28 mouse cellular contexts compared by ENCODE assay signal in the genomic region with DNA sequence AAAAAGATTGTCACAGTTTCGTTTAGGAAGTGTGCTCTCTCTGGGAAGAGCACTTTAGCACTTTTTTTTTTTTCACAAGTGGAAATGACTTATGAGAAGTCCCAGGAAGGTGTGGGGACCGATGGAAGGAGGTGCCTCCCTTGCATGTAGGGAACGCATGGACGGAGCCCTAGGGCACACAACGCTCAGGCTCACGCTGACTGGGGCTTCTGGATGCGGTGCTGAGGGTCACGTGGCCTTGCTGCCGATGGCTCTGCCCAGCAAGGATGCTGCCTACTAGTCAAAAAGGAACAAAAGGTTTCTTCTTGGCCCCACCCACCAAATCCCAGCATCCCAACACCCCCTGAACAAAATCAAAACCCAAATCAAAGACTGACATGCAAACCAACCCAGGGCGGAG. TPM values are rescaled to one million over a fixed set of nuclear protein-coding genes. Genes with fewer than 3 reads are reported as not detected.
DNase-seq lines count a peak whose midpoint lies in the region; ATAC-seq and TF ChIP-seq lines count a peak whose summit lies in the region.
"Had no signal": no experiment of that assay in that cellular context is flagged by ENCODE, and none has a peak within 500 bp of the region (broad histone marks: within the 10 kb centered on the region; RNA-seq: fewer than 3 reads in every experiment).

No protein-coding gene starts in this region.

- DNase-seq in embryonic facial prominence, embryonic 10.5 days (ENCODE audit: low spot score): no peak
- DNase-seq in retina, postnatal 1 day: peak; percentile 26
- DNase-seq in retina, embryonic 14.5 days (ENCODE audit: low spot score): no peak
- peak; percentile 55 for DNase-seq in ES-CJ7 (ENCODE audit: low read depth, low spot score)
- no peak for DNase-seq in urinary bladder, postnatal 14 days (ENCODE audit: low spot score)
- no peak for DNase-seq in forebrain, postnatal 0 days
- DNase-seq: adrenal gland, adult 8-10 months; adrenal gland, postnatal 14 days; adrenal gland, postnatal 36 days; cerebellum, adult 11-12 months; cerebellum, adult 2 months; cerebellum, adult 9-10 months; cerebellum, postnatal 10 days; cerebellum, postnatal 25 days had no signal

- no peak for ATAC-seq in embryonic facial prominence, embryonic 13.5 days (ENCODE audit: insufficient number of reproducible peaks, insufficient read depth, low FRiP score, low TSS enrichment, low read depth)
- ATAC-seq in forebrain, postnatal 0 days: no peak
- ATAC-seq: activated CD4-positive, CD25-positive, alpha-beta regulatory T cell, adult 4 months; CD4-positive, CD25-positive, alpha-beta regulatory T cell, adult 4 months; forebrain, embryonic 13.5 days; forebrain, embryonic 15.5 days had no signal

- no peak for TF ChIP-seq POLR2A in myocyte (IDR thresholded peaks at IDR 0.05; ENCODE audit: insufficient read length, low read depth)

- no peaks in the 10 kb centered on the region for H3K9me3 ChIP-seq in embryonic facial prominence, embryonic 13.5 days
- no peaks in the 10 kb centered on the region for H3K9me3 ChIP-seq in embryonic facial prominence, embryonic 10.5 days
- no peaks in the 10 kb centered on the region for H3K9me3 ChIP-seq in forebrain, postnatal 0 days (ENCODE audit: low read length)
- H3K9me3 ChIP-seq: forebrain, embryonic 13.5 days; forebrain, embryonic 15.5 days had no signal

- H3K4me1 ChIP-seq in embryonic facial prominence, embryonic 13.5 days: peaks cover 17% of the 10 kb centered on the region
- H3K4me1 ChIP-seq in embryonic facial prominence, embryonic 10.5 days: peaks cover 16% of the 10 kb centered on the region
- H3K4me1 ChIP-seq in forebrain, postnatal 0 days (ENCODE audit: insufficient read depth): no peaks in the 10 kb centered on the region
- H3K4me1 ChIP-seq: forebrain, embryonic 15.5 days had no signal

- peaks cover 17% of the 10 kb centered on the region for H3K36me3 ChIP-seq in embryonic facial prominence, embryonic 13.5 days
- H3K36me3 ChIP-seq in embryonic facial prominence, embryonic 10.5 days (replicated peaks): peaks cover 8% of the 10 kb centered on the region; the same call in 1 of the 2 replicates
- H3K36me3 ChIP-seq in myocyte (ENCODE audit: control insufficient read depth, insufficient read depth): no peaks in the 10 kb centered on the region
- peaks cover 21% of the 10 kb centered on the region for H3K36me3 ChIP-seq in forebrain, postnatal 0 days (ENCODE audit: insufficient read depth)

- H3K4me2 ChIP-seq in embryonic facial prominence, embryonic 13.5 days: no peak overlapping the region
- H3K4me2 ChIP-seq in myocyte (ENCODE audit: low read depth): no peak overlapping the region
- no peak overlapping the region for H3K4me2 ChIP-seq in forebrain, postnatal 0 days (ENCODE audit: low read depth)
- H3K4me2 ChIP-seq: forebrain, embryonic 13.5 days; forebrain, embryonic 15.5 days had no signal

- TF ChIP-seq CTCF in forebrain, postnatal 0 days (IDR thresholded peaks at IDR 0.05; ENCODE audit: low read depth): no peak

- H3K9ac ChIP-seq in embryonic facial prominence, embryonic 13.5 days: 0 out of 2 replicates have a peak overlapping the region, but pooled peaks have one; percentile 27
- H3K9ac ChIP-seq in forebrain, postnatal 0 days: no peak overlapping the region
- H3K9ac ChIP-seq: forebrain, embryonic 13.5 days; forebrain, embryonic 15.5 days had no signal

- H3K27ac ChIP-seq in embryonic facial prominence, embryonic 13.5 days: no peak overlapping the region
- no peak overlapping the region for H3K27ac ChIP-seq in embryonic facial prominence, embryonic 10.5 days (replicated peaks)
- H3K27ac ChIP-seq in forebrain, postnatal 0 days (ENCODE audit: low read depth, low read length): no peak overlapping the region
- H3K27ac ChIP-seq: forebrain, embryonic 13.5 days; forebrain, embryonic 15.5 days had no signal

- H3K79me2 ChIP-seq in myocyte (ENCODE audit: control insufficient read depth, insufficient read depth): no peaks in the 10 kb centered on the region

- H3ac ChIP-seq in myocyte (ENCODE audit: control insufficient read depth, insufficient read length): no peak overlapping the region

- no peak overlapping the region for H3K4me3 ChIP-seq in embryonic facial prominence, embryonic 13.5 days
- H3K4me3 ChIP-seq in embryonic facial prominence, embryonic 10.5 days: no peak overlapping the region
- H3K4me3 ChIP-seq in myocyte: no peak overlapping the region
- H3K4me3 ChIP-seq in forebrain, postnatal 0 days (ENCODE audit: low read depth, low read length): no peak overlapping the region
- H3K4me3 ChIP-seq: forebrain, embryonic 13.5 days; forebrain, embryonic 15.5 days had no signal

- WGBS in embryonic facial prominence, embryonic 13.5 days: 22% methylated on average over 10 of the region's 10 CpGs
- WGBS in embryonic facial prominence, embryonic 10.5 days: 19% methylated on average over 10 of the region's 10 CpGs
- WGBS in forebrain, postnatal 0 days: 28% methylated on average over 10 of the region's 10 CpGs

- peaks cover 12% of the 10 kb centered on the region for H3K27me3 ChIP-seq in embryonic facial prominence, embryonic 13.5 days
- H3K27me3 ChIP-seq in embryonic facial prominence, embryonic 10.5 days (replicated peaks; ENCODE audit: low read depth, poor library complexity, severe bottlenecking): peaks cover 39% of the 10 kb centered on the region
- H3K27me3 ChIP-seq in myocyte (ENCODE audit: control insufficient read depth, insufficient read depth, insufficient read length): peaks cover 31% of the 10 kb centered on the region
- H3K27me3 ChIP-seq in forebrain, postnatal 0 days (ENCODE audit: insufficient read depth, low read length): no peaks in the 10 kb centered on the region
- H3K27me3 ChIP-seq: CH12.LX; forebrain, embryonic 15.5 days had no signal

TF ChIP-seq in myocyte, 11 proteins besides CTCF, POLR2A, EP300 and RAD21:
- TF ChIP-seq CEBPB (IDR thresholded peaks at IDR 0.05; ENCODE audit: insufficient read depth, poor library complexity, severe bottlenecking) (no peak), POLR2AphosphoS2 (IDR thresholded peaks at IDR 0.05; ENCODE audit: insufficient read length, low read depth) (peak; percentile 57), USF1 (IDR thresholded peaks at IDR 0.05; ENCODE audit: low read depth) (no peak), TCF3 (IDR thresholded peaks at IDR 0.05; ENCODE audit: insufficient read length, low read depth) (no peak), MAX (IDR thresholded peaks at IDR 0.05; ENCODE audit: low read depth) (no peak), E2F4 (IDR thresholded peaks at IDR 0.05; ENCODE audit: insufficient read depth) (no peak)

RNA-seq across cellular contexts. Expression of a gene that starts 6.8 kb away (rescaled TPM):
- polyA plus RNA-seq in embryonic facial prominence, embryonic 13.5 days (2015; fragmentation: Nextera tagmentation; extraction: Ambion mirVana): not detected in 2 replicates
- polyA plus RNA-seq in embryonic facial prominence, embryonic 10.5 days (2016; fragmentation: Nextera tagmentation; extraction: Ambion mirVana): 0.30 TPM in 1 of 2 replicates, not detected in the other
- 0.55 TPM for polyA plus RNA-seq in myocyte (2012; fragmentation: generic; extraction: Trizol)
- total RNA-seq in forebrain, postnatal 0 days (2014; rRNA removed): not detected in 2 replicates
- polyA plus RNA-seq in forebrain, postnatal 0 days (2015; fragmentation: Nextera tagmentation; extraction: Ambion mirVana): not detected in 2 replicates
- total RNA-seq: adrenal gland, adult 18-20 months; adrenal gland, adult 8-10 months; adrenal gland, postnatal 14 days; adrenal gland, postnatal 36 days; CH12.LX; ES-E14; MEL had no signal
- polyA plus RNA-seq: activated CD4-positive, CD25-positive, alpha-beta regulatory T cell, adult 4 months; CD4-positive, CD25-positive, alpha-beta regulatory T cell, adult 4 months; cerebellum, adult 2 months; cortical plate, adult 2 months; embryonic facial prominence, embryonic 11.5 days; forebrain, embryonic 11.5 days; forebrain, embryonic 13.5 days; forebrain, embryonic 15.5 days; frontal cortex, adult 2 months had no signal

RNA-seq across cellular contexts. Expression of a gene that starts 17.9 kb away (rescaled TPM):
- 53.0 and 57.7 TPM in 2 replicates for polyA plus RNA-seq in embryonic facial prominence, embryonic 13.5 days (2015; fragmentation: Nextera tagmentation; extraction: Ambion mirVana)
- 49.6 and 54.9 TPM in 2 replicates for polyA plus RNA-seq in embryonic facial prominence, embryonic 10.5 days (2016; fragmentation: Nextera tagmentation; extraction: Ambion mirVana)
- polyA plus RNA-seq in myocyte (2012; fragmentation: generic; extraction: Trizol): 95.7 TPM
- total RNA-seq in forebrain, postnatal 0 days (2014; rRNA removed): 15.3 and 31.8 TPM in 2 replicates
- polyA plus RNA-seq in forebrain, postnatal 0 days (2015; fragmentation: Nextera tagmentation; extraction: Ambion mirVana): 137 and 157 TPM in 2 replicates

RNA-seq across cellular contexts. Expression of a gene that starts 18.1 kb away (rescaled TPM):
- 7.5 and 7.6 TPM in 2 replicates for polyA plus RNA-seq in embryonic facial prominence, embryonic 13.5 days (2015; fragmentation: Nextera tagmentation; extraction: Ambion mirVana)
- polyA plus RNA-seq in embryonic facial prominence, embryonic 10.5 days (2016; fragmentation: Nextera tagmentation; extraction: Ambion mirVana): 4.6 and 5.2 TPM in 2 replicates
- polyA plus RNA-seq in myocyte (2012; fragmentation: generic; extraction: Trizol): 17.6 TPM
- total RNA-seq in forebrain, postnatal 0 days (2014; rRNA removed): 8.8 and 12.8 TPM in 2 replicates
- 6.0 and 8.4 TPM in 2 replicates for polyA plus RNA-seq in forebrain, postnatal 0 days (2015; fragmentation: Nextera tagmentation; extraction: Ambion mirVana)

RNA-seq across cellular contexts. Expression of a gene that starts 52.7 kb away (rescaled TPM):
- 296 and 355 TPM in 2 replicates for polyA plus RNA-seq in embryonic facial prominence, embryonic 13.5 days (2015; fragmentation: Nextera tagmentation; extraction: Ambion mirVana)
- 296 and 300 TPM in 2 replicates for polyA plus RNA-seq in embryonic facial prominence, embryonic 10.5 days (2016; fragmentation: Nextera tagmentation; extraction: Ambion mirVana)
- polyA plus RNA-seq in myocyte (2012; fragmentation: generic; extraction: Trizol): 261 TPM
- total RNA-seq in forebrain, postnatal 0 days (2014; rRNA removed): 132 and 163 TPM in 2 replicates
- 226 and 260 TPM in 2 replicates for polyA plus RNA-seq in forebrain, postnatal 0 days (2015; fragmentation: Nextera tagmentation; extraction: Ambion mirVana)

Comparison
In these comparisons a context has a peak if more than half of its experiments do, and no peak if none do; other contexts are left out.
1. DNase-seq: peak in retina, postnatal 1 day (single experiment) and ES-CJ7 (single experiment); none in embryonic facial prominence, embryonic 10.5 days (single experiment), retina, embryonic 14.5 days (single experiment), urinary bladder, postnatal 14 days (single experiment) and forebrain, postnatal 0 days (single experiment).